8 mouse cellular contexts compared by ENCODE assay signal in genomic region chr13:12460881-12461729, GRCm38 (mm10). TPM values are rescaled to one million over a fixed set of nuclear protein-coding genes. Genes with fewer than 3 reads are reported as not detected.
A peak's percentile ranks its signal among the peaks of the same experiment; 100 is the strongest.
DNase-seq lines count a peak whose midpoint lies in the region; ATAC-seq and TF ChIP-seq lines count a peak whose summit lies in the region.

No protein-coding gene starts in this region.

- H3K4me3 ChIP-seq in embryonic facial prominence, embryonic 13.5 days: peak overlapping the region; percentile 77
- H3K4me3 ChIP-seq in heart, adult 2 months: peak overlapping the region; percentile 75
- peak overlapping the region; percentile 74 for H3K4me3 ChIP-seq in limb, embryonic 12.5 days (replicated peaks)
- H3K4me3 ChIP-seq in midbrain, embryonic 14.5 days (replicated peaks; ENCODE audit: low read depth, low read length): peak overlapping the region; percentile 77

- TF ChIP-seq CTCF in heart, adult 2 months (IDR thresholded peaks at IDR 0.05): no peak

- TF ChIP-seq POLR2A in heart, adult 2 months (IDR thresholded peaks at IDR 0.05; ENCODE audit: insufficient read depth, low read depth, low read length): peak; percentile 81

- peak overlapping the region; percentile 82 for H3K4me2 ChIP-seq in embryonic facial prominence, embryonic 13.5 days
- peak overlapping the region; percentile 83 for H3K4me2 ChIP-seq in limb, embryonic 12.5 days
- peak overlapping the region; percentile 81 for H3K4me2 ChIP-seq in midbrain, embryonic 14.5 days (ENCODE audit: low read length)

- no peaks in the 10 kb centered on the region for H3K9me3 ChIP-seq in embryonic facial prominence, embryonic 13.5 days
- no peaks in the 10 kb centered on the region for H3K9me3 ChIP-seq in limb, embryonic 12.5 days
- no peaks in the 10 kb centered on the region for H3K9me3 ChIP-seq in midbrain, embryonic 14.5 days (ENCODE audit: control insufficient read depth, low read length)

- WGBS in embryonic facial prominence, embryonic 13.5 days: under 1% methylated on average over 59 of the region's 59 CpGs
- WGBS in heart, adult 2 months: under 1% methylated on average over 59 of the region's 59 CpGs
- 2% methylated on average over 59 of the region's 59 CpGs for WGBS in limb, embryonic 12.5 days
- under 1% methylated on average over 59 of the region's 59 CpGs for WGBS in midbrain, embryonic 14.5 days

- no peaks in the 10 kb centered on the region for H3K79me2 ChIP-seq in heart, adult 2 months (replicated peaks; ENCODE audit: control insufficient read depth, insufficient read depth, low read length)

- H3K27me3 ChIP-seq in embryonic facial prominence, embryonic 13.5 days: no peaks in the 10 kb centered on the region
- H3K27me3 ChIP-seq in heart, adult 2 months (ENCODE audit: control insufficient read depth, insufficient read depth, low read length): no peaks in the 10 kb centered on the region
- no peaks in the 10 kb centered on the region for H3K27me3 ChIP-seq in limb, embryonic 12.5 days
- no peaks in the 10 kb centered on the region for H3K27me3 ChIP-seq in midbrain, embryonic 14.5 days (ENCODE audit: control insufficient read depth, insufficient read depth, low read length)

- peaks cover 7% of the 10 kb centered on the region; the same call in 1 of the 2 replicates for H3K36me3 ChIP-seq in embryonic facial prominence, embryonic 13.5 days
- H3K36me3 ChIP-seq in heart, adult 2 months (ENCODE audit: control insufficient read depth, insufficient read depth, low read length): no peaks in the 10 kb centered on the region; the same call in 1 of the 2 replicates
- H3K36me3 ChIP-seq in limb, embryonic 12.5 days: no peaks in the 10 kb centered on the region
- H3K36me3 ChIP-seq in midbrain, embryonic 14.5 days (ENCODE audit: control insufficient read depth, insufficient read depth, low read length): no peaks in the 10 kb centered on the region; the same call in 1 of the 2 replicates

- peak; percentile 36; the same call in 1 of the 2 replicates for TF ChIP-seq EP300 in heart, adult 2 months (IDR thresholded peaks at IDR 0.05; ENCODE audit: insufficient read depth, low read depth, low read length)

- peak; percentile 92 for DNase-seq in 416B (ENCODE audit: low read depth)
- peak; percentile 84 to 95 for DNase-seq in adrenal gland, postnatal 4 days (ENCODE audit: low spot score in 2 of 2)
- DNase-seq in heart, adult 2 months: peak; percentile 97 to 98
- DNase-seq in kidney, adult 8-10 months: peak; percentile 93 to 95
- peak; percentile 91 for DNase-seq in midbrain, embryonic 14.5 days
- peak; percentile 89 for DNase-seq in spleen, adult 12 weeks (ENCODE audit: low spot score)

- ATAC-seq in embryonic facial prominence, embryonic 13.5 days (ENCODE audit: insufficient number of reproducible peaks, insufficient read depth, low FRiP score, low TSS enrichment, low read depth): peak; percentile 93
- peak; percentile 96 for ATAC-seq in limb, embryonic 12.5 days (ENCODE audit: insufficient number of reproducible peaks, insufficient read depth, low FRiP score, low TSS enrichment, low read depth)
- ATAC-seq in midbrain, embryonic 14.5 days (ENCODE audit: low FRiP score, low TSS enrichment): peak; percentile 93

- H3K9ac ChIP-seq in embryonic facial prominence, embryonic 13.5 days: peak overlapping the region; percentile 84
- H3K9ac ChIP-seq in heart, adult 2 months (ENCODE audit: low read depth, low read length): peak overlapping the region; percentile 75
- H3K9ac ChIP-seq in limb, embryonic 12.5 days (replicated peaks): peak overlapping the region; percentile 70
- H3K9ac ChIP-seq in midbrain, embryonic 14.5 days (replicated peaks; ENCODE audit: low read length): peak overlapping the region; percentile 82

- intact Hi-C loops in heart, adult 2 months (cut with DNase I): loop anchor here (2.0 to 5.0 kb wide), 2 partner anchors 64 to 204 kb away; partner anchors contain the start of gene Heatr1

- peaks cover 7% of the 10 kb centered on the region; the same call in 1 of the 2 replicates for H3K4me1 ChIP-seq in embryonic facial prominence, embryonic 13.5 days
- H3K4me1 ChIP-seq in heart, adult 2 months (ENCODE audit: control insufficient read depth, insufficient read depth, low read length): peaks cover 6% of the 10 kb centered on the region
- H3K4me1 ChIP-seq in limb, embryonic 12.5 days (replicated peaks): no peaks in the 10 kb centered on the region
- H3K4me1 ChIP-seq in midbrain, embryonic 14.5 days (ENCODE audit: control insufficient read depth, insufficient read depth, low read length): peaks cover 4% of the 10 kb centered on the region; the same call in 1 of the 2 replicates

- H3K27ac ChIP-seq in embryonic facial prominence, embryonic 13.5 days: peak overlapping the region; percentile 72
- peak overlapping the region; percentile 94 for H3K27ac ChIP-seq in heart, adult 2 months
- H3K27ac ChIP-seq in limb, embryonic 12.5 days: 0 out of 2 replicates have a peak overlapping the region, but pooled peaks have one; percentile 41
- H3K27ac ChIP-seq in midbrain, embryonic 14.5 days (replicated peaks; ENCODE audit: low read depth, low read length): peak overlapping the region; percentile 68

RNA-seq across cellular contexts. Expression of gene Lgals8, which starts 3.6 kb away (rescaled TPM):
- 10 to 100 TPM; 74.8 to 80.3 TPM for total RNA-seq in adrenal gland, postnatal 4 days (2021)
- polyA plus RNA-seq in embryonic facial prominence, embryonic 13.5 days (2015; fragmentation: Nextera tagmentation; extraction: Ambion mirVana): 17.2 TPM in 2 replicates
- 10 to 100 TPM; 35.9 to 39.7 TPM for total RNA-seq in heart, adult 2 months (2021)
- polyA plus RNA-seq in heart, adult 2 months (2012; rRNA removed): 28.1 and 50.4 TPM in 2 replicates
- 13.0 TPM in 2 replicates for polyA plus RNA-seq in limb, embryonic 12.5 days (2016; fragmentation: Nextera tagmentation; extraction: Ambion mirVana)
- polyA plus RNA-seq in midbrain, embryonic 14.5 days (2014; fragmentation: Nextera tagmentation; extraction: Ambion mirVana): 16.5 and 19.7 TPM in 2 replicates

RNA-seq across cellular contexts. Expression of gene Edaradd, which starts 59.1 kb away (rescaled TPM):
- 1 to 10 TPM in 1 of 2 experiments, under 1 TPM in 1; 0.25 to 1.0 TPM for total RNA-seq in adrenal gland, postnatal 4 days (2021)
- polyA plus RNA-seq in embryonic facial prominence, embryonic 13.5 days (2015; fragmentation: Nextera tagmentation; extraction: Ambion mirVana): 5.2 and 5.8 TPM in 2 replicates
- total RNA-seq in heart, adult 2 months (2021): under 1 TPM; 0.05 to 0.09 TPM
- polyA plus RNA-seq in heart, adult 2 months (2012; rRNA removed): 0.08 and 0.09 TPM in 2 replicates
- 2.3 and 2.5 TPM in 2 replicates for polyA plus RNA-seq in limb, embryonic 12.5 days (2016; fragmentation: Nextera tagmentation; extraction: Ambion mirVana)
- 1.1 and 1.3 TPM in 2 replicates for polyA plus RNA-seq in midbrain, embryonic 14.5 days (2014; fragmentation: Nextera tagmentation; extraction: Ambion mirVana)

Comparison
In these comparisons a context has a peak if more than half of its experiments do, and no peak if none do; other contexts are left out.
1. Peak in every context shown above with its lines: DNase-seq, ATAC-seq, H3K4me3 ChIP-seq and H3K27ac ChIP-seq.
2. H3K27ac ChIP-seq: peak in every context shown above with its lines; median percentile 94 in heart, adult 2 months; 72 in embryonic facial prominence, embryonic 13.5 days; 68 in midbrain, embryonic 14.5 days; 41 in limb, embryonic 12.5 days.